Mouse (Mus musculus): ENCODE data around the gene Eral1. TPM values are rescaled to one million over a fixed set of nuclear protein-coding genes. Genes with fewer than 3 reads are reported as not detected.

The Eral1 gene
- polyA plus RNA-seq, 1 experiment from 2014 or later, result 35.2 TPM

MicroRNAs encoded within 50 kb of the gene (microRNA counts, 519-probe panel; counts per million panel counts)
- 2,971 counts per million, percentile 80 among the panel's probes with 10 or more counts for microRNA mmu-miR-144
- 2,705 counts per million, percentile 72 among the panel's probes with 10 or more counts for microRNA mmu-miR-451

Small RNA genes lying within 50 kb of the gene (microRNA-seq; reads per million reads assigned to microRNA genes)
- gene Mir144 (89.4 reads per million, percentile 48 among the genes with 10 or more reads in this experiment), gene Mir451a (not detected), gene Mir451b (not detected)

Other genes with a start within 250 kb of the Eral1 start
- gene Pipox, start 186.3 kb downstream of the Eral1 start, polyA plus RNA-seq (2015; fragmentation: Nextera tagmentation; extraction: Ambion mirVana), result 5.9 and 7.7 TPM in 2 replicates
- 132 and 156 TPM in 2 replicates for gene Sez6, start 149.6 kb downstream of the Eral1 start, polyA plus RNA-seq (2015; fragmentation: Nextera tagmentation; extraction: Ambion mirVana)
- 11.8 and 12.5 TPM in 2 replicates for gene Phf12, start 97.6 kb downstream of the Eral1 start, polyA plus RNA-seq (2015; fragmentation: Nextera tagmentation; extraction: Ambion mirVana)
- gene Dhrs13, start 48.1 kb downstream of the Eral1 start, polyA plus RNA-seq (2015; fragmentation: Nextera tagmentation; extraction: Ambion mirVana), result 49.2 and 54.5 TPM in 2 replicates
- gene Flot2, start 42.5 kb downstream of the Eral1 start, polyA plus RNA-seq (2015; fragmentation: Nextera tagmentation; extraction: Ambion mirVana), result 124 and 126 TPM in 2 replicates
- 21.8 and 33.4 TPM in 2 replicates for gene Fam222b, start 14.3 kb upstream of the Eral1 start, polyA plus RNA-seq (2015; fragmentation: Nextera tagmentation; extraction: Ambion mirVana)
- 80.1 and 97.4 TPM in 2 replicates for gene Traf4, start 85.2 kb upstream of the Eral1 start, polyA plus RNA-seq (2015; fragmentation: Nextera tagmentation; extraction: Ambion mirVana)
- 7.1 and 7.7 TPM in 2 replicates for gene Nek8, start 96.3 kb upstream of the Eral1 start, polyA plus RNA-seq (2015; fragmentation: Nextera tagmentation; extraction: Ambion mirVana)
- gene Tlcd1, start 96.3 kb upstream of the Eral1 start, polyA plus RNA-seq (2015; fragmentation: Nextera tagmentation; extraction: Ambion mirVana), result 19.7 and 20.1 TPM in 2 replicates
- gene Rpl23a, start 103.2 kb upstream of the Eral1 start, polyA plus RNA-seq (2015; fragmentation: Nextera tagmentation; extraction: Ambion mirVana), result 662 and 677 TPM in 2 replicates
- 57.3 and 60.3 TPM in 2 replicates for gene Rab34, start 108.0 kb upstream of the Eral1 start, polyA plus RNA-seq (2015; fragmentation: Nextera tagmentation; extraction: Ambion mirVana)
- gene Proca1, start 113.0 kb upstream of the Eral1 start, polyA plus RNA-seq (2015; fragmentation: Nextera tagmentation; extraction: Ambion mirVana), result 2.3 and 4.0 TPM in 2 replicates
- gene Sdf2, start 165.4 kb upstream of the Eral1 start, polyA plus RNA-seq (2015; fragmentation: Nextera tagmentation; extraction: Ambion mirVana), result 99.8 and 110 TPM in 2 replicates
- gene Supt6, start 165.6 kb upstream of the Eral1 start, polyA plus RNA-seq (2015; fragmentation: Nextera tagmentation; extraction: Ambion mirVana), result 21.5 and 27.3 TPM in 2 replicates
- gene 2610507B11Rik, start 181.4 kb upstream of the Eral1 start, polyA plus RNA-seq (2015; fragmentation: Nextera tagmentation; extraction: Ambion mirVana), result 55.1 and 57.4 TPM in 2 replicates
- 0.16 and 0.40 TPM in 2 replicates for gene BC030499, start 210.5 kb upstream of the Eral1 start, polyA plus RNA-seq (2015; fragmentation: Nextera tagmentation; extraction: Ambion mirVana)
- 10.5 and 11.2 TPM in 2 replicates for gene Spag5, start 221.1 kb upstream of the Eral1 start, polyA plus RNA-seq (2015; fragmentation: Nextera tagmentation; extraction: Ambion mirVana)
- 390 and 562 TPM in 2 replicates for gene Aldoc, start 242.6 kb upstream of the Eral1 start, polyA plus RNA-seq (2015; fragmentation: Nextera tagmentation; extraction: Ambion mirVana)
- gene Pigs, start 248.0 kb upstream of the Eral1 start, polyA plus RNA-seq (2015; fragmentation: Nextera tagmentation; extraction: Ambion mirVana), result 101 and 107 TPM in 2 replicates

Data from hindbrain, embryonic 16.5 days (tissue).